Mouse (Mus musculus) brain, adult 2 months (tissue): ENCODE data around the gene Ppara.
A peak's percentile ranks its signal among the peaks of the same experiment; 100 is the strongest.

Source experiments
- DNase-seq: peaks from one replicate; pipeline ENCODE4 v3.0.0; 2011; ENCODE audit warnings: low read depth, low spot score

Gene Ppara

GRCm38 (mm10) chr15:85705013-85705528 lies 29.7 kb upstream of the Ppara start:
- no peak for DNase-seq

GRCm38 (mm10) chr15:85705566-85706332 lies 29.0 kb upstream of the Ppara start:
- no peak for DNase-seq

DNA sequence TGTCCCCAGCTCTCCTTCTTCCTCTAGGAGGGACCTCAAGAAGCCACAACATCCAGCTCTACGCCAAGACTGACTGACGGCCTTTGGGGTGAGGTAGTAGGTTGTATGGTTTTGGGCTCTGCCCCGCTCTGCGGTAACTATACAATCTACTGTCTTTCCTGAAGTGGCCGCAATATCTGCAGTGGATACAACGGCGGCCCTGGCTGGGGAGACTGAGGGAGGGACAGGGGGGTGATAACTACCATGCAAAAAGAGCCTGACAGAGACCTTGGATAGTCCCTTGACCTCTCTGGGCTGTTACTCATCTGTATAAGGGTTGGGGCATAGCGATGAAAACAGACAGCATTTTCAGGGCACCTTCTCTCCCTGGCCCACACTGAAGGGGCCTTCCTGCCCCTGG lies 28.3 kb upstream of the Ppara start:
- DNase-seq = no peak

GRCm38 (mm10) chr15:85707017-85707416 lies 27.8 kb upstream of the Ppara start:
- DNase-seq = no peak

- no peak for DNase-seq
Measured at GRCm38 (mm10) chr15:85707458-85708030, 27.2 kb upstream of the Ppara start.

GRCm38 (mm10) chr15:85708217-85708616 lies 26.6 kb upstream of the Ppara start:
- no peak for DNase-seq

GRCm38 (mm10) chr15:85708843-85709242 lies 25.9 kb upstream of the Ppara start:
- DNase-seq = no peak

GRCm38 (mm10) chr15:85709268-85709973 lies 25.4 kb upstream of the Ppara start:
- peak; percentile 91 for DNase-seq

- peak; percentile 90 for DNase-seq
Measured at GRCm38 (mm10) chr15:85710179-85710578, 24.6 kb upstream of the Ppara start.

DNA sequence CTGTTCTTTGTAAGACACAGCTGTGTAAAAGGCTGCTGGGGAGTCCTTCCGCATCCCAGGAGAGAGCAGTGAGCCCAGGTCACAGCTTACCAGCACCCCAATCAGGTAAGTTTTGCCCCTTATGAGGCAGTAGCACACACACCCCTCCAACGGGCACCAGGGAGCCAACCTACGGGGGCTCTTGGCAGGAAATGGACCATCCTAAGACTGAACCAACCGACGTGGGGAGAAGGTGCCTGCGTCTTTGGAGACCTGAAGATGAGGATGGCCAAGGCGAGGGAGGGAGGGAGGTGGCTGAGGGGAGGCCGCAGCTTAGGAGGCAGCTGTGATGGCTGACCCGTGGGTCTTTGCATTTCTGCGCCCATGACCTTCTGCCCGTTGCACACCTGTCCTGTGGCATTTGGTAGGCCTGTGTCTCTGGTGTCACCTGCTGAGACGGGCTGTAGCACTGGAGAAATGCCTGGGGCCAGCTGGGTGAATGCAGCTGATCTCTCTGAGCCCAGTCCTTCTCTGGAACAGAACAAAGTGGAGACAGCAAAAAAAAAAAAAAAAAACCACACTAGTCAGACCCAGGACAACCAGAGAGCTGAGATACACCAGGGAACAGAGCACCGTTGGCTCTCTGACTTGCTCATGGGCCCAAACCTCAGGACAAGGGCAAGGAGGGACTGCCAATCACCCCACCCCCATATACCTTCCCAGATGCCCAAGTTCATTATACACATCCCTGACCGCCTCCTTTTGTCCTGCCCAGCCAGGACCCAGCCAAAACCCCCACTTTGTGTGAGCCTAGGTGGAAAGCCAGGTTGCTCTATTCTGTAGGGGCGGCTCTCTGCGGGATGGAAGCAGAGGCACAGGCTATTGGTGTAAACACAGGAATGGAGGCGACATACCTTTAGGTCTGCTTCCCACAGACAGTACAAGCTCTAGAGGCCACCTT lies 23.9 kb upstream of the Ppara start:
- no peak for DNase-seq

DNA sequence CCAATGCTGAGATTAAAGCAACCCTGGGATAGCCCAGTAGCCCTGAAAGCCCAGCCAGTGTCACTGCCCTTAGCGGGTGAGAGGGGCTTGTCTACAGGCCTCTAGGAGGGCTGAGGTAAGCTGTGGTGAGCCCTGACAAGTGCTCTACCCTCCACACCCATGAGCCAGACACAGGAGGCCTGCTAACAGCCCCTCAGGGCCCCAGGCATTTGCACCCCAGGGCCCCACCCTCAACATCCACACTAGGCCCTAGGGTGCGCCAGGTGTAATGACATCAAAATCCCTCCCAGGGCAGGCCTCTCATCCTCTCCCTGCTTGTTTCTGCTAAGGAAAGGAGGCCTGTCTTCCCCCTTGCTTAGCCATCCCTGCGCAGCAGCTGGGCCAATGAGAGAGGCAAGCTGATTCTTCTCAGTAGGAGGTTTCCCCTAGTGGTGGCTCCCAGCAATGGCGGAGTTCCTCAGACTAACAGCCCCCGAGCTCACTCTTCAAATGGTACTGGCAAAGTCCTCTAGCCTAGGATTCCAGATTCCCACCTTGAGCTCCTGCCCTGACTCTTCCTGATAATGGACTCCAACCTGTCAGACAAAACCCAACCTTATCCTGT lies 22.1 kb upstream of the Ppara start:
- peak; percentile 78 for DNase-seq

DNA sequence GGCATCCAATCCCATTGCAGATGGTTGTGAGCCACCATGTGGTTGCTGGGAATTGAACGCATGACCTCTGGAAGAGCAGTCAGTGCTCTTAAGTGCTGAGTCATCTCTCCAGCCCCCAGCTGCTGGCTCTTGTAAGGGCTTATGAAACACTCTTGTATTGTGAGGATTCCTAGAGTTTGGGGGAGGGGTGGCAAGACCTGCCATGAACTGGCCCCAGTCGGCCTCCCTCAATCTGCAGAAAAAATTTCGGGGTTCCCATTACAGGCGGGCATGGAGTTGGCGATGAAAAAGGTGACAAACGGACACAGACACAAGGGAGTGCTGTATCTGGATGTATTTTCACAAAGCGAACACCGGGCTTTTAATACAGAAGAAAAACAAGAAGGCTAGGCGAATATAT lies 21.4 kb upstream of the Ppara start:
- DNase-seq = no peak

- no peak for DNase-seq
Measured at GRCm38 (mm10) chr15:85715059-85715458, 19.7 kb upstream of the Ppara start.

DNA sequence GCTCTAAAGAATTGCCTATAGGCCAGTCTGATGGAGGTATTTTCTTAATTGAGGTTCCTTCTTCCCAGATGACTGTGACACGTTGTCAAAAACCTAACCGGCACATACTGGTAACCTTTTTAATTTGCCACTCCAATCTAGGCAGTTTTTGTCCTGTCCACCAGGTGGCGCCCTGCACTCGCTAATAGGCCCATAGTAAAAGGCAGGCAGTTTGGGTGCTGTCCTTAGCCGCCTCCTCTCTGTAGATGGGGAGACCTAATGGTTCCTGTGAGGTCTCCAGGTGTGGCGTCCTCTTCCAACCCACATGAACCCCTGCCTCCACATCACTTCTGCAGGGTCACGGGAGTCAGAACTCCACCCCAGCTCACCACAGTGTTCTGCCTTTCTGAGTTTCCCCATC lies 18.7 kb upstream of the Ppara start:
- peak; percentile 88 for DNase-seq

- DNase-seq = no peak
Measured at GRCm38 (mm10) chr15:85716591-85716990, 18.2 kb upstream of the Ppara start.

GRCm38 (mm10) chr15:85717008-85717407 lies 17.8 kb upstream of the Ppara start:
- no peak for DNase-seq

DNA sequence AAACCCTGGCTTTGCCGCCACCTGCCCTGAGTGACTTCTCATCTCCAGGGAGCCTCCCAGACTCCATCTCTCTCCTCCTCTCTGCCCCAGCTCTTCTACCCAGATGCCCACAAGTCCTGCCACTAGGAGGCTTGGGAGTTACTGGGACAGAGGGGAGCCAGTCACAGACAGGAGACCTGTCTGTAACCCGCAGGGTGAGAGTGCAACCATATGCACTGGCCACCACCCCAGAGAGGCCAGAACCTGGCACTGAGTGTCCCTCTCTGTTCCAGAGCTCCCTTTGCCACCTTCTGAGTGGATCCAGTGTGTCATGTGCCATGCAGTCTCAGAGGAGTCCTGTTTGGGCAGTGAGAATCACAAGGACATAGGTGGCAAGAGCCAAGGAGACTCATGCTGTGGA lies 17.0 kb upstream of the Ppara start:
- DNase-seq = no peak

GRCm38 (mm10) chr15:85719017-85719416 lies 15.8 kb upstream of the Ppara start:
- DNase-seq = no peak

GRCm38 (mm10) chr15:85720366-85720841 lies 14.4 kb upstream of the Ppara start:
- DNase-seq = no peak

DNA sequence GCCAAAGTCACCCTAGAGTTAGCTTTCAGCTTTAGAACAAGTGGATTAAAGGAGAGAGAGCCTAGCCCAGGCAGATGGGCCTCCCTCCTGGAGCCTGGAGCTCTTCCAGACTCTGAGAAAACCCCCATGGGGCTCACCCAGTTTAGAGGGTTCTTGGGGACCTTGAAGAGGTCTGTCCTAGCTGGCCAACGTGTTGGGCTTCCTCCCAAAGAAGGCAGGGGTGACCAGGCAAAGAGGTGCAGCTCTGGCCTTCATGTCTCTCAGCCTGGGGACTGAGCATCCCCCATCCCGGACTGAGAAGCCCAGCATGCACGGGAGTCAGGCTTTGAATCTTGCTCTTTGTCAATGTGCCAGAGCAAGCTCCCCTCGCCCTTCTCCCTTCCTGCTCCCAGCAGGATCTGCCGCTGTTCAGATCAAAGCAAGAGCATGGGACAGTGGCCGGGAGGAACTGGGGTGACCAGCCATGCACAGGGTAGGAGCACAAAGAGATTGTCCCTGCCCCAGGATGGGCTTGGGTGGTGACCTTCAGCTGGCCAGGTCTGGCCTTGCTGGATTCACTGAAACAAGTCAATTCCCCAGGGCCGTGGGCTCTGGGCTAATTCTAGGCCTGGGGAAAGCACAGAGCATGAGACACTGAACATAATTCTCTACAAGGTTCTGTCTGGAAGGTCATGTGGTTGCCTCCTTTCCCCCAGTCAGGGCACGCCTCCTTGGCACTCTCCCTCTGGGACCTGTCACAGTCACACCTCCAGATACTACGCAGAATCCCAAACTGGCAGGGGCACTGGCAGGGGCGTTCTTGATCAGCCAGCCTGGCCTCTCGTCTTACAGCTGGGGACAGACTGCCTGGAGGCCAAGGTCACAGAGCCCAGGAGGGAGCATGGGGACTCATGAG lies 10.3 kb upstream of the Ppara start:
- no peak for DNase-seq
